Comparison of ENCODE assay signal across 9 mouse cellular contexts in the genomic region with DNA sequence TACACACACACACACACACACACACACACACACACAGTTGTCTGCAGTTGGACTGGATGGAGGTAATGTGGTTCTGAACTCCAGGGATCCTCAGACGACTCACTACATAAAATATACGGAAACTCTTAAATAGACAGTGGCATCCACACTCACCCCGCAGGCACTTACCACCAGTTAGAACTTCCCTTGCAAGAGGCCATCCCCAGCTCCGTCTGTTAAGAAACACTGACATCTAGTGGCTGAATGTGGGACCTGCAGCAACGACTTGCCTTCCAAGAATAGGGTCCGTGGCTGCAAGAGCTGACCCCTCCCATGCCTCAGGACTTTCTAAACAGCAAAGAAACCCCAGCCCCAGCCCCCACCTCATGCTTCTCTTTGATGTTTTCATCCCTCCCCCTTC. TPM values are rescaled to one million over a fixed set of nuclear protein-coding genes. Genes with fewer than 3 reads are reported as not detected.
DNase-seq lines count a peak whose midpoint lies in the region; ATAC-seq and TF ChIP-seq lines count a peak whose summit lies in the region.
"Had no signal": no experiment of that assay in that cellular context is flagged by ENCODE, and none has a peak within 500 bp of the region (broad histone marks: within the 10 kb centered on the region; RNA-seq: fewer than 3 reads in every experiment).

No protein-coding gene starts in this region.

- H3K4me2 ChIP-seq in forebrain, embryonic 12.5 days = peak overlapping the region; percentile 31
- peak overlapping the region; percentile 35; the same call in 1 of the 2 replicates for H3K4me2 ChIP-seq in heart, embryonic 16.5 days (ENCODE audit: low read depth, low read length)
- H3K4me2 ChIP-seq in liver, embryonic 13.5 days = no peak overlapping the region
- peak overlapping the region; percentile 27; the same call in 1 of the 2 replicates for H3K4me2 ChIP-seq in neural tube, embryonic 14.5 days (ENCODE audit: low read depth, low read length)
- H3K4me2 ChIP-seq: liver, embryonic 15.5 days had no signal

- peak; percentile 46 for DNase-seq in c-Kit-positive CD71-positive TER-119-negative erythroid progenitor cells, embryonic 14.5 days (ENCODE audit: low read depth)
- DNase-seq in kidney, postnatal 14 days = peak; percentile 84
- peak; percentile 37 for DNase-seq in liver, embryonic 13.5 days
- peak; percentile 66 for DNase-seq in telencephalon, adult 2 months (ENCODE audit: low read depth, low spot score)

- no peaks in the 10 kb centered on the region for H3K36me3 ChIP-seq in E14TG2a.4 (ENCODE audit: insufficient read depth, low read length)
- H3K36me3 ChIP-seq in forebrain, embryonic 12.5 days (replicated peaks) = no peaks in the 10 kb centered on the region
- H3K36me3 ChIP-seq in heart, embryonic 16.5 days (ENCODE audit: control insufficient read depth, insufficient read depth) = no peaks in the 10 kb centered on the region
- no peaks in the 10 kb centered on the region for H3K36me3 ChIP-seq in liver, embryonic 13.5 days
- no peaks in the 10 kb centered on the region for H3K36me3 ChIP-seq in neural tube, embryonic 14.5 days (ENCODE audit: control insufficient read depth, insufficient read depth, low read length)
- H3K36me3 ChIP-seq: liver, embryonic 15.5 days had no signal

- H3K27me3 ChIP-seq in E14TG2a.4 (ENCODE audit: insufficient read depth, low read length) = peaks cover 31% of the 10 kb centered on the region
- H3K27me3 ChIP-seq in forebrain, embryonic 12.5 days = peaks cover 46% of the 10 kb centered on the region
- peaks cover 27% of the 10 kb centered on the region for H3K27me3 ChIP-seq in heart, embryonic 16.5 days (ENCODE audit: control insufficient read depth, insufficient read depth, low read length)
- H3K27me3 ChIP-seq in liver, embryonic 13.5 days = peaks cover 46% of the 10 kb centered on the region
- H3K27me3 ChIP-seq in neural tube, embryonic 14.5 days (ENCODE audit: control insufficient read depth, insufficient read depth, low read length) = no peaks in the 10 kb centered on the region

- peak; percentile 74 for TF ChIP-seq CTCF in E14TG2a.4 (conservative IDR thresholded peaks at IDR 0.05; ENCODE audit: low read length)

- no peak overlapping the region; the same call in 1 of the 2 replicates for H3K4me3 ChIP-seq in E14TG2a.4 (replicated peaks; ENCODE audit: low read length)
- H3K4me3 ChIP-seq in forebrain, embryonic 12.5 days (replicated peaks) = no peak overlapping the region
- H3K4me3 ChIP-seq in heart, embryonic 16.5 days (ENCODE audit: low read length) = no peak overlapping the region
- no peak overlapping the region for H3K4me3 ChIP-seq in liver, embryonic 13.5 days (replicated peaks)
- no peak overlapping the region for H3K4me3 ChIP-seq in neural tube, embryonic 14.5 days (ENCODE audit: low read depth, low read length)
- H3K4me3 ChIP-seq: liver, embryonic 15.5 days had no signal

- peaks cover 56% of the 10 kb centered on the region for H3K4me1 ChIP-seq in E14TG2a.4 (replicated peaks; ENCODE audit: low read depth, low read length)
- H3K4me1 ChIP-seq in forebrain, embryonic 12.5 days = peaks cover 38% of the 10 kb centered on the region
- peaks cover 4% of the 10 kb centered on the region; the same call in 1 of the 2 replicates for H3K4me1 ChIP-seq in heart, embryonic 16.5 days (ENCODE audit: control insufficient read depth, insufficient read depth, low read length)
- peaks cover 5% of the 10 kb centered on the region; the same call in 1 of the 2 replicates for H3K4me1 ChIP-seq in liver, embryonic 13.5 days (replicated peaks)
- peaks cover 15% of the 10 kb centered on the region for H3K4me1 ChIP-seq in neural tube, embryonic 14.5 days (ENCODE audit: control insufficient read depth, insufficient read depth, low read length)
- H3K4me1 ChIP-seq: liver, embryonic 15.5 days had no signal

- no peaks in the 10 kb centered on the region for H3K9me3 ChIP-seq in E14TG2a.4 (ENCODE audit: low read length)
- no peaks in the 10 kb centered on the region for H3K9me3 ChIP-seq in forebrain, embryonic 12.5 days
- H3K9me3 ChIP-seq in heart, embryonic 16.5 days (replicated peaks; ENCODE audit: control insufficient read depth, low read length) = no peaks in the 10 kb centered on the region
- H3K9me3 ChIP-seq in liver, embryonic 13.5 days (replicated peaks) = no peaks in the 10 kb centered on the region
- no peaks in the 10 kb centered on the region for H3K9me3 ChIP-seq in neural tube, embryonic 14.5 days (ENCODE audit: control insufficient read depth, low read length)
- H3K9me3 ChIP-seq: liver, embryonic 15.5 days had no signal

- H3K9ac ChIP-seq in forebrain, embryonic 12.5 days = 0 out of 2 replicates have a peak overlapping the region, but pooled peaks have one; percentile 25
- no peak overlapping the region for H3K9ac ChIP-seq in heart, embryonic 16.5 days (ENCODE audit: low read length)
- H3K9ac ChIP-seq in liver, embryonic 13.5 days = no peak overlapping the region
- no peak overlapping the region for H3K9ac ChIP-seq in neural tube, embryonic 14.5 days (replicated peaks; ENCODE audit: low read depth, low read length)
- H3K9ac ChIP-seq: liver, embryonic 15.5 days had no signal

- peak; percentile 79 for ATAC-seq in forebrain, embryonic 12.5 days (ENCODE audit: low FRiP score)
- peak; percentile 71 for ATAC-seq in heart, embryonic 16.5 days (replicated peaks; ENCODE audit: extremely low read depth, insufficient read depth, low FRiP score)
- ATAC-seq in liver, embryonic 13.5 days (ENCODE audit: low read depth) = no peak
- ATAC-seq in neural tube, embryonic 14.5 days (ENCODE audit: low read depth) = peak; percentile 81

- under 1% methylated on average over 6 of the region's 6 CpGs for WGBS in forebrain, embryonic 12.5 days
- 0% methylated on average over 6 of the region's 6 CpGs for WGBS in heart, embryonic 16.5 days
- under 1% methylated on average over 6 of the region's 6 CpGs for WGBS in liver, embryonic 13.5 days (ENCODE audit: insufficient replicate concordance)
- WGBS in neural tube, embryonic 14.5 days = under 1% methylated on average over 6 of the region's 6 CpGs

- H3K27ac ChIP-seq in forebrain, embryonic 12.5 days = 0 out of 2 replicates have a peak overlapping the region, but pooled peaks have one; percentile 3
- H3K27ac ChIP-seq in heart, embryonic 16.5 days (ENCODE audit: low read length) = no peak overlapping the region
- H3K27ac ChIP-seq in liver, embryonic 13.5 days = no peak overlapping the region
- no peak overlapping the region for H3K27ac ChIP-seq in neural tube, embryonic 14.5 days (ENCODE audit: low read depth, low read length)
- H3K27ac ChIP-seq: liver, embryonic 15.5 days had no signal

RNA-seq across cellular contexts. Expression of gene Rpl38, which starts 32.0 kb away (rescaled TPM):
- 859 and 942 TPM in 2 replicates for polyA plus RNA-seq in forebrain, embryonic 12.5 days (2016; fragmentation: Nextera tagmentation; extraction: Ambion mirVana)
- 509 and 560 TPM in 2 replicates for polyA plus RNA-seq in heart, embryonic 16.5 days (2015; fragmentation: Nextera tagmentation; extraction: Ambion mirVana)
- polyA plus RNA-seq in liver, embryonic 13.5 days (2015; fragmentation: Nextera tagmentation; extraction: Ambion mirVana) = 1,120 and 1,164 TPM in 2 replicates
- 674 and 718 TPM in 2 replicates for polyA plus RNA-seq in neural tube, embryonic 14.5 days (2014; fragmentation: Nextera tagmentation; extraction: Ambion mirVana)

RNA-seq across cellular contexts. Expression of gene Ttyh2, which starts 38.9 kb away (rescaled TPM):
- 11.8 and 13.0 TPM in 2 replicates for polyA plus RNA-seq in forebrain, embryonic 12.5 days (2016; fragmentation: Nextera tagmentation; extraction: Ambion mirVana)
- polyA plus RNA-seq in heart, embryonic 16.5 days (2015; fragmentation: Nextera tagmentation; extraction: Ambion mirVana) = 11.4 and 11.9 TPM in 2 replicates
- polyA plus RNA-seq in liver, embryonic 13.5 days (2015; fragmentation: Nextera tagmentation; extraction: Ambion mirVana) = 5.9 and 7.1 TPM in 2 replicates
- polyA plus RNA-seq in neural tube, embryonic 14.5 days (2014; fragmentation: Nextera tagmentation; extraction: Ambion mirVana) = 28.0 and 34.8 TPM in 2 replicates
